Mouse (Mus musculus): Measurements from ENCODE around the gene Cmah. TPM values are rescaled to one million over a fixed set of nuclear protein-coding genes. Genes with fewer than 3 reads are reported as not detected.

The Cmah gene
- polyA plus RNA-seq, 1 experiment = 13.7 TPM

- Histone ChIP-seq H3K27ac (ENCODE audit: insufficient read depth, low read length) (no peak overlapping the region), H3K36me3 (ENCODE audit: control insufficient read depth, insufficient read depth, low read length) (0 out of 2 replicates have a peak, but pooled peaks cover 2% of the 10 kb centered on the region), H3K27me3 (ENCODE audit: control insufficient read depth, insufficient read depth, low read length) (no peaks in the 10 kb centered on the region), H3K4me3 (ENCODE audit: extremely low read depth, insufficient read depth, insufficient read length) (no peak overlapping the region), H3K4me1 (ENCODE audit: control insufficient read depth, insufficient read depth, insufficient read length) (peaks cover 6% of the 10 kb centered on the region; the same call in 1 of the 2 replicates)
- 74% methylated on average over 3 of the region's 3 CpGs for WGBS
- no peak for DNase-seq (ENCODE audit: low read depth in 1 of 2, low spot score in 2 of 2)
- no peak for TF ChIP-seq POLR2A (IDR thresholded peaks at IDR 0.05; ENCODE audit: low read depth, low read length)
- TF ChIP-seq CTCF (IDR thresholded peaks at IDR 0.05; ENCODE audit: extremely low read depth, insufficient read depth, insufficient read length, insufficient replicate concordance) = no peak
These were observed 198.3 kb downstream of the Cmah start for GRCm38 (mm10) chr13:24525551-24525950.

GRCm38 (mm10) chr13:24526916-24527315 lies 199.7 kb downstream of the Cmah start:
- H3K4me3 ChIP-seq (ENCODE audit: extremely low read depth, insufficient read depth, insufficient read length) = no peak overlapping the region
- no peak for TF ChIP-seq POLR2A (IDR thresholded peaks at IDR 0.05; ENCODE audit: low read depth, low read length)
- no peak for TF ChIP-seq CTCF (IDR thresholded peaks at IDR 0.05; ENCODE audit: extremely low read depth, insufficient read depth, insufficient read length, insufficient replicate concordance)
- WGBS = 91% methylated on average over 2 of the region's 2 CpGs
- H3K27ac ChIP-seq (ENCODE audit: insufficient read depth, low read length) = no peak overlapping the region
- DNase-seq (ENCODE audit: low read depth in 1 of 2, low spot score in 2 of 2) = no peak
- H3K27me3 ChIP-seq (ENCODE audit: control insufficient read depth, insufficient read depth, low read length) = no peaks in the 10 kb centered on the region
- no peaks in the 10 kb centered on the region for H3K36me3 ChIP-seq (ENCODE audit: control insufficient read depth, insufficient read depth, low read length)
- peaks cover 6% of the 10 kb centered on the region; the same call in 1 of the 2 replicates for H3K4me1 ChIP-seq (ENCODE audit: control insufficient read depth, insufficient read depth, insufficient read length)

Other genes with a start within 250 kb of the Cmah start
- 3.4 and 4.3 TPM in 2 replicates for gene Carmil1, start 46.6 kb upstream of the Cmah start, polyA plus RNA-seq (2012; rRNA removed)

Measured in spleen, adult 2 months (tissue).